Mouse (Mus musculus): ENCODE measurements around the gene Glg1.

- no peak for TF ChIP-seq POLR2A (IDR thresholded peaks at IDR 0.05; ENCODE audit: insufficient read depth, low read depth, low read length)
- no peak for TF ChIP-seq EP300 (IDR thresholded peaks at IDR 0.05; ENCODE audit: insufficient read depth, low read depth, low read length)
These were observed 359 bp upstream of the Glg1 start for GRCm38 (mm10) chr8:111259408-111259741.

All from heart, adult 2 months (tissue).